Mouse (Mus musculus) megakaryocyte-erythroid progenitor cell, adult 5-6 weeks (primary cell): ENCODE data around the gene Jund. TPM values are rescaled to one million over a fixed set of nuclear protein-coding genes. Genes with fewer than 3 reads are reported as not detected.

ENCODE experiments used
- ATAC-seq: replicated peaks from 2 replicates; pipeline ENCODE4 v1.8.0; 2016; ENCODE audit warnings: mild to moderate bottlenecking, inconsistent platforms; ENCODE audit not compliant: severe bottlenecking, poor library complexity, low FRiP score, low TSS enrichment
- total RNA-seq, 2 experiments: library from RNA; stranded (forward) in 1 of 2; stranded (reverse) in 1 of 2; fragments of 200-1000, 215-1000 nt in 1 of 2; fragments of >200 nt in 1 of 2; fragmentation: Nextera tagmentation in 1 of 2; gene quantifications; 2 replicates each; pipeline ENCODE4 v1.2.3; 2014 to 2017

The Jund gene
- total RNA-seq, 2 experiments from 2014 or later = 18.8 to 48.7 TPM

- ATAC-seq = peak; percentile 77
These were observed 19.5 kb downstream of the Jund start, which contains the start of gene Gm3336 for GRCm38 (mm10) chr8:70718297-70718696. Gene Gm3336, plus strand, starts transcription at chr8:70718543.

GRCm38 (mm10) chr8:70719796-70720270 is 21.1 kb downstream of the Jund start:
- no peak for ATAC-seq

GRCm38 (mm10) chr8:70720739-70721138 is 22.0 kb downstream of the Jund start:
- ATAC-seq = peak; percentile 57

- ATAC-seq = no peak
These were observed 22.9 kb downstream of the Jund start for GRCm38 (mm10) chr8:70721601-70722000.

- ATAC-seq = no peak
These were observed 24.9 kb downstream of the Jund start, which contains the start of gene Pde4c for GRCm38 (mm10) chr8:70723486-70724210. Gene Pde4c, plus strand, starts transcription at chr8:70723720.

GRCm38 (mm10) chr8:70724216-70724615 is 25.5 kb downstream of the Jund start:
- no peak for ATAC-seq

- ATAC-seq = no peak
These were observed 27.2 kb downstream of the Jund start for GRCm38 (mm10) chr8:70725792-70726447.

GRCm38 (mm10) chr8:70726721-70727120 is 28.0 kb downstream of the Jund start:
- no peak for ATAC-seq

GRCm38 (mm10) chr8:70729808-70730475 is 31.2 kb downstream of the Jund start:
- ATAC-seq = peak; percentile 73

GRCm38 (mm10) chr8:70730956-70731355 is 32.2 kb downstream of the Jund start:
- ATAC-seq = 0 out of 2 replicates have a peak, but pooled peaks have one; percentile 10

GRCm38 (mm10) chr8:70737705-70738104 is 39.0 kb downstream of the Jund start:
- no peak for ATAC-seq

GRCm38 (mm10) chr8:70738211-70738610 is 39.5 kb downstream of the Jund start:
- ATAC-seq = no peak

- no peak for ATAC-seq
These were observed 42.9 kb downstream of the Jund start for GRCm38 (mm10) chr8:70741661-70742060.

GRCm38 (mm10) chr8:70742176-70742575 is 43.4 kb downstream of the Jund start:
- no peak for ATAC-seq

- no peak for ATAC-seq
These were observed 44.4 kb downstream of the Jund start for GRCm38 (mm10) chr8:70742981-70743655.

GRCm38 (mm10) chr8:70743656-70744590 is 45.2 kb downstream of the Jund start:
- ATAC-seq = no peak

GRCm38 (mm10) chr8:70744806-70745205 is 46.1 kb downstream of the Jund start:
- peak; percentile 47; the same call in 1 of the 2 replicates for ATAC-seq

GRCm38 (mm10) chr8:70745691-70746220 is 47.0 kb downstream of the Jund start:
- no peak for ATAC-seq
